Mouse (Mus musculus): ENCODE measurements at regions not wholly inside any gene's neighbourhood (a gene's known extent, or its start where the extent isn't known, plus 50 kb on each side); places are given as distances from the start of the nearest gene placed in this dataset.
"Not testable (repeated sequence)": the region's sequence is repeated elsewhere in the genome, so short reads cannot be mapped to it uniquely, and the experiment has no call there.

DNA sequence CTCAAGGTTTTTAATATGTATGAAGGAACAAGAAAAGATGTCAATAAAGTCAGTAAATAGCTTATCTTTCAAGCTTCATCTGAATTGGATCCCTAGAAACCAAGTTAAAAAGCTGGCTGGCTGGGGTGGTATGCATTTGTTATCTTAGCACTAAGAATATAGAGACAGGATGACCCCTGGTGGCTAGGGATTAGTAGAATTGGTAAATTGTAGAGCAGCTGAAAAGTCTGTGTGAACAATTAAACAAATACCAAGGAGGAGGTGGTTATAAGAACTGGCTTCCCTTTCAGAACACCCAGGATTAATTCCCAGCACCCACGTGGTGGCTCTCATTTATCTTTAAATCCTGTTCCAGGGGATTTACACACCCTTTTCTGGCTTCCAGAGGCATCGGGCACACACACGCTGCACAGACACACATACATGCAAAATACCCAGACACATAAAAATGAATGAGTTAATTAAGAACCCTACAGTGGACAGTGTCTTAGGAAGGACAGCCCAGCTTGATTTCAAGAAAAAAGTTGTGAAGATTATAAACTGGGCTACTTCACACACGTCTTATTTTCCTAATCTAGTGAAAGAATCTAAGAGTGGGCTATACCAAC, 170.5 kb downstream of the Pdzph1 start:
- peak; percentile 44 for TF ChIP-seq CTCF (IDR thresholded peaks at IDR 0.05; ENCODE audit: low read depth)
- ATAC-seq, result no peak

DNA sequence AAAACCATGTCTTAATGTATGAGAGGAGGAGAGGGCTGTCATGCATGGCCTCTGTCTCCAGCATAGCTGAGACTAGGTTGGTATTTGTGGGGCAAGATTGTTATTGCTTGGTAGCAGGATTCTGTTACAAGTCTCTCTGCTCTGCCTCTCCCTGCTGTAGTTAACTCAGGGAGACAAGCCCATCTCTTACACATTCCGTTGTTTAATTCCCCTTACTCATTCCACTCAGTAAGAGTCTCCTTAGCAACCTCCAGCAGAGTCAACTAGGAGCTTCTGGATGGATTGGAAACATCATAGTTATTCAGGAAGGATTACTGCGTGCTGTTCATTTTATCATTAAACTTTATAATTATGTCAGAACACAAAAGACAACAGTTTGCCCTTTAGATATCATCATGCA, 171.8 kb downstream of the Pdzph1 start:
- Histone ChIP-seq H3K27ac (ENCODE audit: low read depth, low read length) (no peak overlapping the region), H3K9ac (ENCODE audit: low read depth, low read length) (no peak overlapping the region), H3K9me3 (ENCODE audit: control insufficient read depth) (no peaks in the 10 kb centered on the region), H3K4me3 (ENCODE audit: low read depth, low read length) (no peak overlapping the region), H3K27me3 (replicated peaks; ENCODE audit: control insufficient read depth, insufficient read depth, low read length) (no peaks in the 10 kb centered on the region), H3K4me1 (replicated peaks; ENCODE audit: control insufficient read depth, insufficient read depth, low read length) (no peaks in the 10 kb centered on the region), H3K36me3 (ENCODE audit: control insufficient read depth, insufficient read depth) (no peaks in the 10 kb centered on the region), H3K4me2 (replicated peaks; ENCODE audit: low read depth) (no peak overlapping the region)
- 61% methylated on average over 2 of the region's 2 CpGs for WGBS
- no peak for TF ChIP-seq CTCF (IDR thresholded peaks at IDR 0.05; ENCODE audit: low read depth)
- ATAC-seq, result no peak

More for the DNA sequence above, 170.5 kb downstream of the Pdzph1 start:
- Histone ChIP-seq H3K9me3 (ENCODE audit: control insufficient read depth) (no peaks in the 10 kb centered on the region), H3K9ac (ENCODE audit: low read depth, low read length) (no peak overlapping the region), H3K4me3 (ENCODE audit: low read depth, low read length) (no peak overlapping the region), H3K27me3 (replicated peaks; ENCODE audit: control insufficient read depth, insufficient read depth, low read length) (no peaks in the 10 kb centered on the region), H3K4me2 (replicated peaks; ENCODE audit: low read depth) (no peak overlapping the region), H3K36me3 (ENCODE audit: control insufficient read depth, insufficient read depth) (no peaks in the 10 kb centered on the region), H3K27ac (ENCODE audit: low read depth, low read length) (no peak overlapping the region), H3K4me1 (replicated peaks; ENCODE audit: control insufficient read depth, insufficient read depth, low read length) (no peaks in the 10 kb centered on the region)
- WGBS, result 47% methylated on average over 4 of the region's 4 CpGs

DNA sequence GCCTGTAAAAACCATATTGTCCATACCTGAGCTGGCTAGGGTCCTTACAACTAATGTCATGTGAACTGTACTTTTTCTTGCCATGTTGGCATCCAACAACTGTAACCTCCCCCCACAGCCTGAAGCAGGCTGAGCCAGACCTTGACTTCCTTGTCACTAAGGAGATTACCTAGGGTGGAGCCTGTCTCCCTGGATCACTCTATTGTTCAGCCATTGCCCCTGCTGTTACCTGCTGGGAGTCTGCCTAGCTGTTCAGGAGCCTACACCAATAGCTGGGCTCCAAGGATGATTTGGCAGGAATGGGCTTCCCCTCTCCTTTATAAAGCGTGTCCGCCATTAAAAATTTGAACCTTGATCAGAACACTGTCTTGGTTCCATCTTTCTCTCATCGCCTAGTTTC, 215.7 kb downstream of the Pdzph1 start:
- 90% methylated on average over 3 of the region's 3 CpGs for WGBS
- not testable (repeated sequence) for ATAC-seq; H3K27me3 ChIP-seq (replicated peaks; ENCODE audit: control insufficient read depth, insufficient read depth, low read length); H3K9ac ChIP-seq (ENCODE audit: low read depth, low read length); H3K36me3 ChIP-seq (ENCODE audit: control insufficient read depth, insufficient read depth); H3K9me3 ChIP-seq (ENCODE audit: control insufficient read depth); H3K4me1 ChIP-seq (replicated peaks; ENCODE audit: control insufficient read depth, insufficient read depth, low read length); H3K4me3 ChIP-seq (ENCODE audit: low read depth, low read length); H3K27ac ChIP-seq (ENCODE audit: low read depth, low read length); H3K4me2 ChIP-seq (replicated peaks; ENCODE audit: low read depth)

DNA sequence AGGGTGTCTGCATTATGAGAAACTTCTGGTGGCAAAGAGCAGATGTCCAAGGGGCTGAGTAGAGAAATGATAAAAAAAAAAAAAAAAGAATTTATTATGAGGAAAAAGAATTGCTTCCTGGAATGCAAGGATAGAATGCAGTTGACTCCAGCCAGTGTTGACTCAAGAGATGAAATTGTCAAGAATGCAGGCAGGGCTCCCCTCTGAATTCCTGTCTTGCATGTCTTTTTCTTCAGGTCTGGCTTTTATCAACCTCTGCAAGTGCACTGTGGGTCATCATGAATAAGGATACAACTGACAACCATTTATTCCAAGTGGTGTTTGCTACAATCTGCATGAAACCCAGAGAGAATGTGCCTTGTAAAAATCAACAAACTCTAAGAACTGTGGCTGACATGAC, 217.6 kb downstream of the Pdzph1 start:
- ATAC-seq, result no peak
- Histone ChIP-seq H3K4me3 (ENCODE audit: low read depth, low read length) (no peak overlapping the region), H3K4me2 (replicated peaks; ENCODE audit: low read depth) (no peak overlapping the region), H3K27ac (ENCODE audit: low read depth, low read length) (no peak overlapping the region), H3K9ac (ENCODE audit: low read depth, low read length) (no peak overlapping the region), H3K4me1 (replicated peaks; ENCODE audit: control insufficient read depth, insufficient read depth, low read length) (no peaks in the 10 kb centered on the region), H3K36me3 (ENCODE audit: control insufficient read depth, insufficient read depth) (no peaks in the 10 kb centered on the region), H3K27me3 (replicated peaks; ENCODE audit: control insufficient read depth, insufficient read depth, low read length) (no peaks in the 10 kb centered on the region), H3K9me3 (ENCODE audit: control insufficient read depth) (no peaks in the 10 kb centered on the region)
- no peak for TF ChIP-seq CTCF (IDR thresholded peaks at IDR 0.05; ENCODE audit: low read depth)

DNA sequence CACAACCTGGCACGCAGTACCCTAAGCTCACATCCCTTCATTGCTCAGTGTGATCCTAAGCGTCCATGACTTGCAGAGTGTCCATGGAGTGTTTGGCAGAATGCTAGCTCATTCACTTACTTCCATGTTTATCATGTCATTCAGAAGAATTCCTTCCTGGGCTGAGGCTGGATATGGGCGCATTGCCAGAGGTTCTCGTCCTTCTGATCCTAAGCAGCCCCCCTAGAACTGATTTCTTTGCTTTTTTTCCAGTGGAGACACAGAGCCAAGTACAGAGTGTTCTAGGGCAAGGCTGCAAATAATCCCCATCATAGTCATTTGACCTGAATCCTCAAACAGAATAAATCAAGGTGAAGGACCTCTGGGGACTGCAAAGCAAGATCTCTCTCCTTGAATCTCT, 226.0 kb downstream of the Pdzph1 start:
- WGBS, result 75% methylated on average over 4 of the region's 4 CpGs
- no peak for ATAC-seq

DNA sequence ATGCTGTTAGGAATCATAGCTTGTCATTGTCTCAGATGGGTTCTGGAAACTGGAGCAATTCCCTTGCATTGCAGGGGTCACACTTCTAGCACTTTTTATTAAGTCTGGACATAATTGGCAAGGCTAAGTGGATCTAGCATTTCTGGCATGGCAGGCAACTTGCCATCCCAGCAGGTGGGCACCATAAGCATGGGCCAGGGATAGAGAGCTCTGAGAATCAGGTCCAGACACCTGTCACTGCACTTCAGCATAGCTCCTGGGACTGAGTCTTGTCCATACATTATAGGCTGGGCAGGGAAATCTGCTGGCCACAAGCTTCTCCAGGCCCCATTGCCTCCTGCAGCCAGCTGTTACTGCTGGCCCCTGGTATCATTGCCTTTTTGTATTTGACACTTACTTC, 242.2 kb downstream of the Pdzph1 start:
- TF ChIP-seq CTCF (IDR thresholded peaks at IDR 0.05; ENCODE audit: low read depth), result no peak
- H3K4me1 ChIP-seq (replicated peaks; ENCODE audit: control insufficient read depth, insufficient read depth, low read length), result no peaks in the 10 kb centered on the region
- no peak overlapping the region for H3K9ac ChIP-seq (ENCODE audit: low read depth, low read length)
- no peak overlapping the region for H3K4me2 ChIP-seq (replicated peaks; ENCODE audit: low read depth)
- H3K27ac ChIP-seq (ENCODE audit: low read depth, low read length), result no peak overlapping the region
- no peak for ATAC-seq
- no peak overlapping the region for H3K4me3 ChIP-seq (ENCODE audit: low read depth, low read length)
- H3K36me3 ChIP-seq (ENCODE audit: control insufficient read depth, insufficient read depth), result no peaks in the 10 kb centered on the region
- H3K27me3 ChIP-seq (replicated peaks; ENCODE audit: control insufficient read depth, insufficient read depth, low read length), result no peaks in the 10 kb centered on the region
- H3K9me3 ChIP-seq (ENCODE audit: control insufficient read depth), result no peaks in the 10 kb centered on the region

More for the DNA sequence above, 226.0 kb downstream of the Pdzph1 start:
- Histone ChIP-seq H3K27ac (ENCODE audit: low read depth, low read length) (no peak overlapping the region), H3K36me3 (ENCODE audit: control insufficient read depth, insufficient read depth) (no peaks in the 10 kb centered on the region), H3K27me3 (replicated peaks; ENCODE audit: control insufficient read depth, insufficient read depth, low read length) (no peaks in the 10 kb centered on the region), H3K4me2 (replicated peaks; ENCODE audit: low read depth) (no peak overlapping the region), H3K4me1 (replicated peaks; ENCODE audit: control insufficient read depth, insufficient read depth, low read length) (no peaks in the 10 kb centered on the region), H3K4me3 (ENCODE audit: low read depth, low read length) (no peak overlapping the region), H3K9ac (ENCODE audit: low read depth, low read length) (no peak overlapping the region), H3K9me3 (ENCODE audit: control insufficient read depth) (no peaks in the 10 kb centered on the region)
- no peak for TF ChIP-seq CTCF (IDR thresholded peaks at IDR 0.05; ENCODE audit: low read depth)

DNA sequence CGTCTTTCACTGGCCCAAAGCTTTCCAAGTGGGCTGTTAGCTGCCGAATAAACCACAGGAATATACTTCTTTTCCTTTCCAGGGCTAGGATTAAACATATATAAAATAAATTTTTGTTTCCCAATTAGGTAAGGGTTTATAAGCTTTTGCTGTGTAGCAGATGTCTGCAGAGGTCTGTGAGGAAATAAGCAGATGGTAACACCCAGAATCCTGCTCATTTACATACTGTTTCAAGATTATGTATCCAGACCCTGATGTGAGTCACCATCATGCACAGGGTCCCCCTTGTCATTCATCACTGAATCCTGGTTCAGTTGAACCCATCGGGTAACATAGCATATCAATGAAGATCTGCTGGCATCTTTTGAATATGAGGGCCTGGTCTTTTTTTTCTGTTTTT, 242.9 kb downstream of the Pdzph1 start:
- no peaks in the 10 kb centered on the region for H3K27me3 ChIP-seq (replicated peaks; ENCODE audit: control insufficient read depth, insufficient read depth, low read length)
- H3K9me3 ChIP-seq (ENCODE audit: control insufficient read depth), result no peaks in the 10 kb centered on the region
- 83% methylated on average over 3 of the region's 3 CpGs for WGBS
- no peak for ATAC-seq
- H3K36me3 ChIP-seq (ENCODE audit: control insufficient read depth, insufficient read depth), result no peaks in the 10 kb centered on the region
- H3K27ac ChIP-seq (ENCODE audit: low read depth, low read length), result no peak overlapping the region
- no peak overlapping the region for H3K4me2 ChIP-seq (replicated peaks; ENCODE audit: low read depth)
- no peak overlapping the region for H3K9ac ChIP-seq (ENCODE audit: low read depth, low read length)
- TF ChIP-seq CTCF (IDR thresholded peaks at IDR 0.05; ENCODE audit: low read depth), result no peak
- H3K4me3 ChIP-seq (ENCODE audit: low read depth, low read length), result no peak overlapping the region
- no peaks in the 10 kb centered on the region for H3K4me1 ChIP-seq (replicated peaks; ENCODE audit: control insufficient read depth, insufficient read depth, low read length)
